ENCODE assay signal across 29 mouse cellular contexts in the genomic region with DNA sequence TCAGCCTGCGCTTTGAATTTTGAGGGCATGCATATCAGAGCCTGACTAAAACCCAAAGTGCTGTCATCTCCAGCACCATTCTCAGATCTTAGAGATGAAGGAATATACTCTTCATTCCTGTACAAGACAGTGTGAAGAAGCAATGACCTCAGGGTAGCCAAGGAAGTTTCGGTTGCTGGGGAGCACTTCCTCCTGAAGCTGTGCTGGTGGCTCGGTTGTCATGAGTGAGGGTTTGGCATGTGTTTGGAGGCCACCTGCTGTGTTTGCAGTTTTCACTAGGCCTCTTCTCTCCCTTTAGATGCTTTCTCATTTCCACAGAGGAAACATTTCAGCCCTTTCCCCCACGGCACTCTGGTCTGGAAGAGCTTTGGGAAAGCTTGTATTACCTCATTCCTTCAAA. TPM values are rescaled to one million over a fixed set of nuclear protein-coding genes. Genes with fewer than 3 reads are reported as not detected.
DNase-seq lines count a peak whose midpoint lies in the region; ATAC-seq lines count a peak whose summit lies in the region.
"Had no signal": no experiment of that assay in that cellular context is flagged by ENCODE, and none has a peak within 500 bp of the region (broad histone marks: within the 10 kb centered on the region; RNA-seq: fewer than 3 reads in every experiment).

No protein-coding gene starts in this region.

- H3K4me3 ChIP-seq in heart, embryonic 10.5 days: no peak overlapping the region
- H3K4me3 ChIP-seq: embryonic facial prominence, embryonic 10.5 days; embryonic facial prominence, embryonic 15.5 days; forebrain, embryonic 13.5 days; heart, embryonic 15.5 days; lung, embryonic 15.5 days; midbrain, embryonic 13.5 days; neural tube, embryonic 13.5 days had no signal

- H3K9me3 ChIP-seq in heart, embryonic 10.5 days: no peaks in the 10 kb centered on the region
- H3K9me3 ChIP-seq: embryonic facial prominence, embryonic 10.5 days; embryonic facial prominence, embryonic 15.5 days; forebrain, embryonic 13.5 days; heart, embryonic 15.5 days; lung, embryonic 15.5 days; midbrain, embryonic 13.5 days; neural tube, embryonic 13.5 days had no signal

- H3K36me3 ChIP-seq in heart, embryonic 10.5 days: no peaks in the 10 kb centered on the region
- H3K36me3 ChIP-seq: embryonic facial prominence, embryonic 10.5 days; embryonic facial prominence, embryonic 15.5 days; heart, embryonic 15.5 days; lung, embryonic 15.5 days; midbrain, embryonic 13.5 days; neural tube, embryonic 13.5 days had no signal

- DNase-seq in heart, embryonic 10.5 days (ENCODE audit: low spot score): peak; percentile 5
- no peak for DNase-seq in heart, adult 9 months (ENCODE audit: low spot score in 2 of 2)
- DNase-seq in spleen, postnatal 36 days (ENCODE audit: low spot score in 2 of 2): peak; percentile 7 to 30
- DNase-seq in spleen, postnatal 14 days (ENCODE audit: low spot score in 2 of 2): no peak
- DNase-seq in ovary, postnatal 14 days (ENCODE audit: low spot score): no peak
- DNase-seq in cerebellum, adult 11-12 months: no peak
- DNase-seq: adrenal gland, postnatal 10 days; cerebellum, adult 18-20 months; cerebellum, postnatal 14 days; gastrocnemius, postnatal 25 days; heart, postnatal 36 days; kidney, adult 9 months; kidney, postnatal 14 days; layer of hippocampus, adult 9-11 months; liver; retina, postnatal 1 day; right cerebral cortex, postnatal 14 days; thymus, adult 18-20 months; thymus, postnatal 25 days had no signal

- H3K27me3 ChIP-seq in heart, embryonic 10.5 days (ENCODE audit: insufficient read depth, poor library complexity, severe bottlenecking): no peaks in the 10 kb centered on the region
- H3K27me3 ChIP-seq: embryonic facial prominence, embryonic 15.5 days; forebrain, embryonic 13.5 days; heart, embryonic 15.5 days; lung, embryonic 15.5 days; midbrain, embryonic 13.5 days; neural tube, embryonic 13.5 days had no signal

- H3K4me1 ChIP-seq in heart, embryonic 10.5 days: no peaks in the 10 kb centered on the region
- H3K4me1 ChIP-seq: heart, embryonic 15.5 days; lung, embryonic 15.5 days had no signal

- H3K27ac ChIP-seq in heart, embryonic 10.5 days: no peak overlapping the region
- H3K27ac ChIP-seq: embryonic facial prominence, embryonic 10.5 days; embryonic facial prominence, embryonic 15.5 days; forebrain, embryonic 13.5 days; heart, embryonic 15.5 days; lung, embryonic 15.5 days; midbrain, embryonic 13.5 days; neural tube, embryonic 13.5 days had no signal

- ATAC-seq in megakaryocyte, adult 5-6 weeks (ENCODE audit: poor library complexity, severe bottlenecking): peak; percentile 96
- ATAC-seq: forebrain, embryonic 13.5 days; intestine, postnatal 0 days; midbrain, embryonic 13.5 days; Patski had no signal

- WGBS in heart, embryonic 10.5 days: 60% methylated on average over 4 of the region's 4 CpGs

RNA-seq across cellular contexts. Expression of gene Atp2c1, which starts 24.7 kb away (rescaled TPM):
- 65.1 and 65.8 TPM in 2 replicates for polyA plus RNA-seq in heart, embryonic 10.5 days (2016; fragmentation: Nextera tagmentation; extraction: Ambion mirVana)
- 65.5 and 71.0 TPM in 2 replicates for total RNA-seq in megakaryocyte, adult 5-6 weeks (2015)
- 159 and 166 TPM in 2 replicates for total RNA-seq in megakaryocyte, adult 5-6 weeks (2017)

Comparison
In these comparisons a context has a peak if more than half of its experiments do, and no peak if none do; other contexts are left out.
1. DNase-seq: peak in heart, embryonic 10.5 days (single experiment) and spleen, postnatal 36 days (2 of 2); none in heart, adult 9 months (0 of 2), spleen, postnatal 14 days (0 of 2), ovary, postnatal 14 days (single experiment) and cerebellum, adult 11-12 months (single experiment).